Mouse (Mus musculus) forebrain, embryonic 13.5 days (tissue): Measurements from ENCODE around the gene Cela3b. TPM values are rescaled to one million over a fixed set of nuclear protein-coding genes. Genes with fewer than 3 reads are reported as not detected.

Experiments
- ATAC-seq: fragments of 200-750 bp; cut with Nextera tagmentation; 2 replicates; pipeline ENCODE4 v1.8.0; 2017
- H3K27ac ChIP-seq: fragments of 300-500 bp; sonication (generic); 2 replicates; pipeline ENCODE4 v1.5.1; 2015; ENCODE audit warnings: inconsistent platforms, mild to moderate bottlenecking, moderate library complexity
- H3K27me3 ChIP-seq: fragments of 300-500 bp; sonication (generic); 2 replicates; pipeline ENCODE4 v1.6.1; 2015; ENCODE audit warnings: mild to moderate bottlenecking, inconsistent platforms
- H3K36me3 ChIP-seq: fragments of 300-500 bp; sonication (generic); 2 replicates; pipeline ENCODE4 v1.6.1; 2015; ENCODE audit warnings: mild to moderate bottlenecking, inconsistent platforms; ENCODE audit not compliant: poor library complexity, severe bottlenecking
- H3K4me1 ChIP-seq: fragments of 300-500 bp; sonication (generic); 2 replicates; pipeline ENCODE4 v1.6.1; 2015; ENCODE audit warnings: inconsistent platforms
- H3K4me2 ChIP-seq: fragments of 300-500 bp; sonication (generic); 2 replicates; pipeline ENCODE4 v1.6.1; 2015; ENCODE audit warnings: inconsistent platforms, mild to moderate bottlenecking, moderate library complexity
- H3K4me3 ChIP-seq: fragments of 300-500 bp; sonication (generic); 2 replicates; pipeline ENCODE4 v1.5.1; 2015; ENCODE audit warnings: mild to moderate bottlenecking, inconsistent platforms
- H3K9ac ChIP-seq: fragments of 300-500 bp; sonication (generic); 2 replicates; pipeline ENCODE4 v1.6.1; 2015; ENCODE audit warnings: mild to moderate bottlenecking, inconsistent platforms
- H3K9me3 ChIP-seq: fragments of 300-500 bp; sonication (generic); replicated peaks from 2 replicates; pipeline ENCODE4 v1.6.1; 2016; ENCODE audit warnings: inconsistent platforms
- WGBS: fragments of 180-500 bp; shearing (Covaris S2); methylation state at CpG from one replicate; pipeline ENCODE4 v1.1.7; 2015; 5-methylcytosine and 5-hydroxymethylcytosine counted together
- polyA plus RNA-seq: library from polyadenylated mRNA; unstranded; fragments of >200 nt; fragmentation: Nextera tagmentation; extraction: Ambion mirVana; gene quantifications from 2 replicates; pipeline ENCODE4 v1.2.1, GENCODE M21; 2015

Cela3b gene
- polyA plus RNA-seq, 1 experiment from 2014 or later: not detected

DNA sequence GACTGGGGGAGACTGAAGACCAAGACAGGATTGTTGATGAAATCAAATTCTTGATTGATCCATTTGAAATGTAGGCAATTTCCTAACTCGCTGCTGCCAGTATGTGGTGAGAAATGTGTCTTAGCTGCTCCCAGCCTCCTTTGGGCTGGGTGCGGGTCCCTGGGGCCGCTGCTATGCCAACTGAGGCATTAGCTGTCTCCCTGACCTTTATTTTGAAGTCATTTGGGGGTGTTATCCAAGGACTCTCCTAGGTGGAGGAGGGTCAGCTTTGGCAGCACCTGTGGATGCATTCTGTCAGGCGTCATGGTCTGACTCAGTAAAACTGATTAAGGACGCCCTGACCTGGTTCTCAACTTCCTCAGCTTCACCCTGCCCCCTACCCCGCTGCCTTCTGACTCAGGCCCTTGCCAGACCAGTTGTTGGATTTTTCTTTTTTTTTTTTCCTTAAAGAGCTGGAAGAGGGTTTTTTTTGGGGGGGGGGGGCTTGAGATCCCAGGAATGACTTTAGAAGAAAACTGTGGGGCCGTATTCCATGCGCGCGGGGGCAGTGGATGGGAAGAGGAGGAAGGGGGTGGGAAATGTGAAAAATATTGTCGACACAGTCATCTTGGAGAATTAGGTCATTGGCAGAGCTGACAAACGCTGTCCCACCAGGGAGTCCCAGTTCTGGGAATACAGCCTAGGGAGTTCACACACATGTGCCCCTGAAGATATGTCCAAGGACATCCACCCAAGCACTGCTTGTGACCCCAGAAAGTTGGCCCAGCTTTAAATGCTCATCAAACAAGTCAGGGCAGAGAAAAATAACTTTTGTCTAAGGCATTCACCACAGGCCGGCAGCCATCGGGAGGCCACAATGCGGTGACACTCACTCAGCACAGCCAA is 33.5 kb downstream of the Cela3b start:
- Histone ChIP-seq H3K4me1 (no peaks in the 10 kb centered on the region), H3K4me2 (no peak overlapping the region), H3K27ac (no peak overlapping the region), H3K9ac (no peak overlapping the region), H3K4me3 (no peak overlapping the region), H3K36me3 (no peaks in the 10 kb centered on the region), H3K27me3 (no peaks in the 10 kb centered on the region), H3K9me3 (no peaks in the 10 kb centered on the region)
- no peak for ATAC-seq
- WGBS: 83% methylated on average over 15 of the region's 15 CpGs

DNA sequence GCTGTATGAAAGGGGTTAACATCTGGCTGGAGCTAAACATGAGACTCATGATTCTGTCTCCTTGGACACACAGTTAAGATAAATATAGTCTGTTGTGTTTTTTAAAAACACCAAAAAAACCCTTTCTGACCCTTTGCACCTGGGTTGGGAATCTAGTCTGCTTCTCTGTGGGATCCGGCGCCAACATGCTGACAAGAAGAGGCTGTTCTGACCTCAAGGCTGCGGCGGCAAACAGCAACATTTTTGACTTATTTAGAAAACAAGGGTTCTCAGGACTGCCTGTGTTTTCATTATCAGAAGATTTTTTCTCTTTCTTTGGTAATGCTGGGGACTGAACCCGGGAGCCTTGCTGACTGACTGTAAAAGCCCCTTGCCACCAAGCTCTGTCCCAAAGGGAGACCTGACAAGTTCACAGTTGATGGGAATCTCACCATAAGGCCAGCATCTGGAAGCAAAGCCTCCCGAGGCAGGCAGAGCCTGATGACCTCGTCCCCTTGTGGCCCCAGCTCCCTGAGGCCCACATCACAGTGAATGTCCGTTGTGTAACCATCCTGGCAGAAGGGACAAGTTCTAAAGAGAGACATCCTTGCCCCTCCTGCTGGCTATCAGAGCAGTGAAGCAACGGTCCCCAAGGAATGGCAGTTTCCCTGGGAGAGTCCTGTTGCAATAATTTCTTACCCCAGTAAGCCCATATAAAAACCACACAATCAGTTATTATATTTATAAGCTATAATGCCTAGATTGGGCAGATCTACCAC is 36.8 kb downstream of the Cela3b start:
- 78% methylated on average over 9 of the region's 9 CpGs for WGBS
- Histone ChIP-seq H3K27ac (no peak overlapping the region), H3K36me3 (no peaks in the 10 kb centered on the region), H3K4me1 (peaks cover 8% of the 10 kb centered on the region; the same call in 1 of the 2 replicates), H3K27me3 (no peaks in the 10 kb centered on the region), H3K4me3 (no peak overlapping the region), H3K9me3 (no peaks in the 10 kb centered on the region), H3K4me2 (no peak overlapping the region), H3K9ac (no peak overlapping the region)
- ATAC-seq: no peak

GRCm38 (mm10) chr4:137392874-137393273 is 37.5 kb downstream of the Cela3b start:
- Histone ChIP-seq H3K27ac (no peak overlapping the region), H3K9me3 (no peaks in the 10 kb centered on the region), H3K27me3 (no peaks in the 10 kb centered on the region), H3K4me2 (no peak overlapping the region), H3K4me3 (no peak overlapping the region), H3K4me1 (peaks cover 8% of the 10 kb centered on the region; the same call in 1 of the 2 replicates), H3K36me3 (no peaks in the 10 kb centered on the region), H3K9ac (no peak overlapping the region)
- no peak for ATAC-seq
- 89% methylated on average over 9 of the region's 9 CpGs for WGBS

DNA sequence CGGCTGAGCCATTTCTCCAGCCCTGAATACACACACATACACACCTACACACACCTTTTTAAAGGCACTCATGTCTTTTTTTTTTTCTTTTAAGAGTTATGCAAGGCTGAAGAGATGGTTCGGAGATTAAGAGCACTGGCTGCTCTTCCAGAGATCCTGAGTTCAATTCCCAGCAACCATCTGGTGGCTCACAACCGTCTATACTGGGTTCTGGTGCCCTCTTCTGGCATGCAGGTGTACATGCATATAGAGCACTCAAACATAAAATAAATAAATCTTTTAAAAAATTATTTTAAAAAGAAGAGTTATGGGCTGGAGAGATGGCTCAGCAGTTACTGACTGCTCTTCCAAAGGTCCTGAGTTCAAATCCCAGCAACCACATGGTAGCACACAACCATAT is 39.1 kb downstream of the Cela3b start:
- peaks cover 16% of the 10 kb centered on the region for H3K4me1 ChIP-seq
- no peaks in the 10 kb centered on the region for H3K9me3 ChIP-seq
- H3K4me2 ChIP-seq: no peak overlapping the region
- no peak overlapping the region for H3K27ac ChIP-seq
- no peak for ATAC-seq
- H3K9ac ChIP-seq: no peak overlapping the region
- no peaks in the 10 kb centered on the region for H3K36me3 ChIP-seq
- H3K27me3 ChIP-seq: no peaks in the 10 kb centered on the region
- whole genome bisulfite sequencing: 93% methylated on average over 3 of the region's 3 CpGs
- H3K4me3 ChIP-seq: no peak overlapping the region

- Histone ChIP-seq H3K27ac (no peak overlapping the region), H3K4me2 (no peak overlapping the region), H3K9me3 (no peaks in the 10 kb centered on the region), H3K36me3 (no peaks in the 10 kb centered on the region), H3K4me1 (peaks cover 16% of the 10 kb centered on the region), H3K27me3 (no peaks in the 10 kb centered on the region), H3K9ac (no peak overlapping the region), H3K4me3 (no peak overlapping the region)
- WGBS: 92% methylated on average over 4 of the region's 4 CpGs
- no peak for ATAC-seq
Measured at GRCm38 (mm10) chr4:137390196-137390595, 40.1 kb downstream of the Cela3b start.

DNA sequence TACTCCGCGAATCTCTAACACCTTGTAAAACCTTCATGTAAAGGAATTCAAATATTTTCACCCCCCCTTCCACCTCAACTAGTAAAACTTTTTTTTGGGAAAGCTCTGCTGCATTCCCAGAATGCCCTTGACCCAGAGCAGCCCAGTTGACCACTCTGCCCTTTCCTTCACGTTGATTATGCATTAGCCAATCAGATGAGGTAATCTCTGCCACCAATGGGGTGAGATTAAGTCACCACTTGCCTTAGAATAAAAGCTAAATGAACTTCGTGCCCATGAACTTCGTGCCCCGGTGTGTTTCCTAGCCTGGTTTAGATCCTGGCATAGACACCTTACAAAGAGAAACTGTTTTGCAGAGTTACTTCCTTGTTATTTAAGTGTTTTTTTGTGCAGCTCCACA is 41.4 kb downstream of the Cela3b start:
- WGBS: 44% methylated on average over 6 of the region's 6 CpGs
- no peaks in the 10 kb centered on the region for H3K9me3 ChIP-seq
- H3K27ac ChIP-seq: no peak overlapping the region
- no peaks in the 10 kb centered on the region for H3K36me3 ChIP-seq
- no peaks in the 10 kb centered on the region for H3K27me3 ChIP-seq
- H3K9ac ChIP-seq: peak overlapping the region; percentile 86
- peak overlapping the region; percentile 93 for H3K4me2 ChIP-seq
- H3K4me1 ChIP-seq: peaks cover 16% of the 10 kb centered on the region
- peak overlapping the region; percentile 96 for H3K4me3 ChIP-seq
- ATAC-seq: no peak

GRCm38 (mm10) chr4:137388059-137388794 is 42.1 kb downstream of the Cela3b start:
- Histone ChIP-seq H3K9me3 (no peaks in the 10 kb centered on the region), H3K27me3 (no peaks in the 10 kb centered on the region), H3K4me3 (peak overlapping the region; percentile 96), H3K27ac (peak overlapping the region; percentile 83), H3K4me2 (peak overlapping the region; percentile 93), H3K9ac (peak overlapping the region; percentile 86), H3K36me3 (no peaks in the 10 kb centered on the region), H3K4me1 (peaks cover 16% of the 10 kb centered on the region)
- peak; percentile 97 for ATAC-seq
- under 1% methylated on average over 46 of the region's 46 CpGs for WGBS

DNA sequence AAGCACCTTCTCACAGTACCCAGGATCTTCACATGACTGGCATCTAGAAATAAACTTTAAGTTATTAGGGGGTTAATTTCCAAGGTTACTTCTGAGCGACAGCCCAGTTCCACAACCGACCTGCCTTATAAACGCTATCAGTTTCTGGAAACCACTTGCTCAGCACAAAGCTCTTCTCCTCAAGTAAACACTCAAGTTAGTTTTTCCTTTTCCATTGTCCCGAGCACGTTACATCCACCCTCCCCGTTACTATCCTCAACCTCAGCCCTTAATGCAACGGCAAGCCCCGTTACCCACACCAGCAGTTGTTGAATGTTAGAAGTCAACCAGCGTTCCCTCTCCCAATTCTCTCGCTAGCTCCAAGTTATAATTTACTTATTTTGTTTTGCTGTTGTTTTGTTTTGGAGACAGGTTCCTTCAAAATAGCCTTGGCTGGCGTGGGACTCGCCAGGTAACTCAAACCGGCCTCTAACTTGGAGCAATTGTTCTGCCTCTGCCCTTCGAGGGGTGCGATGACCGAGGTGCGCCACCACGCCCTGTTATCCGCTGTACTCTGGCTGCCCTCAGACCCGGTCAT is 42.8 kb downstream of the Cela3b start:
- WGBS: 2% methylated on average over 20 of the region's 20 CpGs
- H3K4me3 ChIP-seq: peak overlapping the region; percentile 96
- ATAC-seq: no peak

DNA sequence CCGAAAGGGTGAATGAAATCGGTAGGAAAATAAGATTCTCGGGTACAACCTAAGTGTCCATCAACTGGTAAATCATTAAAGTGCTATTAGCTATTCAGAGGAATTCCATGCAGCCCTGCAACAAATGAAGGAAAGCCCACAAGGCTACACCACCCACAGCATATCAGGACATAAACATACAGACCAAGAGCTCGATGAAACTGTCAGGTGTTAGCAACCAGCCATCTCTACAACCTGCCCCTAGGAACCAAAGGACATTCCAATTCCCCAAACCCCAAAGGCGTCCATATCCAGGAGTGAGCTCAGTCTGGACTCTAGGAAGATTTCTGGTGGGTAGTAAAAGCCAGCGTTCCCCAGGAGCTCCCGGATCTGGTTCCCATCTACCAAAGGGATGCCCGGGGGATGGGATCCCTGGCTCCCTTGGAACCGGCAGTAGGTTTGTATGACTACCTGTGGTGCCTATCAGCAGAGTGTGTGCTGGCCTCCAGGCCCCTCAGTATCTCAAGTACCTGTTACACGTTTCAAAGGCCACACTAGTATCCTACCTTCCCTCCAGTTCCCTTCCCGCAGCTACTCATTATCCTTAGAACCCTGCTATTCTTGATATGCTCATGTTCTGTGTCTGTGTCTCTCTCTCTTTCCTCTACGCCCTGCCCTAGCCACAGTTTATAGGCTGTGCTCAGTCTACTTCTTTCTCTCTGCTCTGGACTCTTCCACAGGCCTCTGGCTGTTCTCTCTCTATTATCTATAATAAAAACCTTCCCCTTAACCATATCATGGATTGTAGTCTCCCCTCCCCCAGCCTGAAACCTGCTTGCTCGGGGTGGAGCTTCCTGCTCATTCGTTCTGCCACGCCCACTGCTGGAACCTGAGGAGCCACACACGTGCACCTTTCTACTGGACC is 49.4 kb downstream of the Cela3b start:
- Histone ChIP-seq H3K4me2 (no peak overlapping the region), H3K9ac (no peak overlapping the region), H3K27ac (no peak overlapping the region), H3K36me3 (no peaks in the 10 kb centered on the region), H3K4me3 (no peak overlapping the region), H3K4me1 (no peaks in the 10 kb centered on the region), H3K9me3 (no peaks in the 10 kb centered on the region), H3K27me3 (no peaks in the 10 kb centered on the region)
- 38% methylated on average over 15 of the region's 16 CpGs for WGBS
- ATAC-seq: no peak

More for the DNA sequence above, 42.8 kb downstream of the Cela3b start:
- peak overlapping the region; percentile 86 for H3K9ac ChIP-seq
- H3K36me3 ChIP-seq: no peaks in the 10 kb centered on the region
- peak overlapping the region; percentile 83 for H3K27ac ChIP-seq
- peak overlapping the region; percentile 93 for H3K4me2 ChIP-seq
- H3K9me3 ChIP-seq: no peaks in the 10 kb centered on the region
- no peaks in the 10 kb centered on the region for H3K27me3 ChIP-seq
- H3K4me1 ChIP-seq: peaks cover 16% of the 10 kb centered on the region

GRCm38 (mm10) chr4:137379713-137380255 is 50.6 kb downstream of the Cela3b start:
- Histone ChIP-seq H3K9ac (no peak overlapping the region), H3K9me3 (no peaks in the 10 kb centered on the region), H3K4me3 (no peak overlapping the region), H3K27me3 (no peaks in the 10 kb centered on the region), H3K36me3 (no peaks in the 10 kb centered on the region), H3K4me1 (no peaks in the 10 kb centered on the region), H3K27ac (no peak overlapping the region), H3K4me2 (no peak overlapping the region)
- 86% methylated on average over 10 of the region's 10 CpGs for WGBS
- ATAC-seq: no peak

- ATAC-seq: no peak
- Histone ChIP-seq H3K4me1 (no peaks in the 10 kb centered on the region), H3K9ac (no peak overlapping the region), H3K36me3 (no peaks in the 10 kb centered on the region), H3K4me3 (no peak overlapping the region), H3K27me3 (no peaks in the 10 kb centered on the region), H3K4me2 (no peak overlapping the region), H3K27ac (no peak overlapping the region), H3K9me3 (no peaks in the 10 kb centered on the region)
- 89% methylated on average over 3 of the region's 3 CpGs for WGBS
Measured at GRCm38 (mm10) chr4:137379085-137379484, 51.3 kb downstream of the Cela3b start.
